Mouse (Mus musculus): Measurements from ENCODE around the gene Jmjd1c. TPM values are rescaled to one million over a fixed set of nuclear protein-coding genes. Genes with fewer than 3 reads are reported as not detected.

Jmjd1c gene
- total RNA-seq, 2 experiments from 2014 or later: 77.1 to 87.7 TPM

DNA sequence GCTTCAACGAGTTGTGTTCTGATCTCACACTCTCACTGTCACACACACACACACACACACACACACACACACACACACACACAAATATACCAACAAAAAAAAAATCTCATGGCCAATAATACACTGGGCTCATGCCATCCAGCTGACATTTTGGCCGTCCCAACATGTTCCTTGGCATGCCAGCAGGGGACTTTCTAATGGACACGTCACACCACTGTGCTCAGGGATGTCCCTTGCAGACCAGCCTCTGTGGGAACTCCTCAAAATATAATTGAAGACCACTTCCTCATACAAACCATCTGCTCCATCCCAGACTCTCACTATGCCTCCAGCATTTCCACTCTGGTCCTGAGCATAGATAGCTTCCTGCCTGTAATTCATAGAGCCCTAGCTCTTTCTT lies 29.5 kb upstream of the Jmjd1c start:
- no peak for DNase-seq (ENCODE audit: low spot score in 2 of 2)
- intact Hi-C loops (cut with DNase I): no loop called here

GRCm38 (mm10) chr10:67069013-67069412 lies 26.9 kb upstream of the Jmjd1c start:
- no peak for DNase-seq (ENCODE audit: low spot score in 2 of 2)
- intact Hi-C loops (cut with DNase I): no loop called here

DNA sequence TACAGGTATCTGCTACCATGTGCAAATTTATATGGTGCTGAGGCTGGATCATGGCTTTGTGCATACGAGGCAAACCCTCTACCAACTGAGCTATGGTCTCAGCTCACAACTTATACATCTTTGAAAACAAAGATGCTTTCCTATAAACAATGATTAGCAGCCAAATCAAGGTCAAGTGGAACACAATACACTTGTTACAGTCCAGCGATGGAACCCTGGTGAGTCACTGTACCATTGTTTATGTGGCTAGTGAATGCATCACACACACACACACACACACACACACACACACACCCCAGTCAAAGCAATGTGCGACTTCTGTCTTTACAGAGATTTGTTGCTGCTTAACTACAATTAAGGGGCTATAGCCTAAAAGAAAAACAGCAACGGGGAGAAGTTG lies 24.5 kb upstream of the Jmjd1c start:
- no peak for DNase-seq (ENCODE audit: low spot score in 2 of 2)
- intact Hi-C loops (cut with DNase I): loop anchor here (5.0 kb wide), 1 partner anchor 64 kb away; no protein-coding TSS in a partner anchor

DNA sequence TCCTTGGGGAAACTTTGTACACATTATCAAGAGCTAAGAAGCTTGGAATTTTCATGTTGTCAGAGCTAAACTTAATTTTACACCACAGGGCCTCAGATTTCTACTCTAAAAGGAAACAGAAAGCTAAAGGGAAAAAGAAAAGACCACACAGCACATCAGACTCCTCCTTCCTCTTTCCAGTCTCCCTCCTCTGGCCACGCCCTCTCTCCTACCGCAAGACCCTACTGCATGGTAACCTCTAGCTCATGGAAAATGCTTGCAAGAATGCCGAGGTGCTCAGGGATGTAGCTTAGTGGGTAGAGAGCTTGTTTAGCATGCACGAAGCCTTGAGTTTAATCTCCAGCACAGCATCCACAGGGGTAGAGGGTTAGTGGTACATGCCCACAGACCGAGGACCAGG lies 24.0 kb upstream of the Jmjd1c start:
- intact Hi-C loops (cut with DNase I): loop anchor here (5.0 kb wide), 1 partner anchor 65 kb away; no protein-coding TSS in a partner anchor

GRCm38 (mm10) chr10:67072600-67072999 lies 23.3 kb upstream of the Jmjd1c start:
- DNase-seq (ENCODE audit: low spot score in 2 of 2): no peak
- intact Hi-C loops (cut with DNase I): loop anchor here (5.0 kb wide), 1 partner anchor 65 kb away; no protein-coding TSS in a partner anchor

More for the DNA sequence above, 24.0 kb upstream of the Jmjd1c start:
- DNase-seq (ENCODE audit: low spot score in 2 of 2): no peak

DNA sequence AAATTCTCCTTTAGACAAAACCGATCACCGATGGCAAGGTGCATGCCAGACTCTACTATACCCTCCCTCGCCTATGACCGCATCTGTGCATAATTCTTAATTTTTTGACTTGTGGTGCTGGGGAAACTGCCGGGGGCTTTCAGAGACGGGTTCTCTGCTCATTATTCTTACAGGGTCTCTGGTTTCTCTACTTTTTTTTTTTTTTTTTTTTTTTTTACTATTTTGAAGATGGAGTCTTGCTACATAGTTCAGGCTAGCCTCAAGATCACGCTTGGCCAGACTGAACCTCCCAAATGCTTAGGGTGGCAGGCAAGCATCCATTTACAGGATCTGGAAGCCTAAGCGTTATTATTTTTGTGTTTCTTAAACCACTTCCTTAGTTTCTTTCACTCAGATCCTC lies 22.3 kb upstream of the Jmjd1c start:
- intact Hi-C loops (cut with DNase I): loop anchor here (5.0 kb wide), 1 partner anchor 66 kb away; no protein-coding TSS in a partner anchor

GRCm38 (mm10) chr10:67075931-67076878 lies 19.7 kb upstream of the Jmjd1c start:
- intact Hi-C loops (cut with DNase I): loop anchor here (1.0 kb wide), 1 partner anchor 20 kb away; the partner anchor contains the start of genes Jmjd1c and Reep3
- peak; percentile 48 to 86 for DNase-seq (ENCODE audit: low spot score in 2 of 2)

More for the DNA sequence above, 22.3 kb upstream of the Jmjd1c start:
- DNase-seq (ENCODE audit: low spot score in 2 of 2): no peak

DNA sequence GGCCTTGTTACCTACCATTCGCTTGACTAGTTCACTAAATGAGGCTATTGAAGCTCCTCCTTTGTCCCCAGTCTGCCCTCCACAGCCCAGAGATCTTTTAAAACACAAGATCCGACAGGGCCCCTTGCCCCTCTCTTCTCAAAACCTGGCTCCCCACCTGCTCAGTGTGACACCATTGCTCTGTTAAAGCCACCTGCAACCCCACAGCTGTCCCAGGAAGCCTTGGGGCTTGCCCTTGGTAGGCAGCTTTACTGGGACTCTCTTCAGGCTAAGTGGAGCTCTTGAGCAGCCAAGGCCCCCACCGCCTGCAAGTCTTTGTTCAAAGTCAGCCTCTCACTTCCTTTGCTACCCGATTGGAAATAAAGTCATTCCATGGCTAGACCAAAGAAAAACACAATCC lies 16.9 kb upstream of the Jmjd1c start:
- no peak for DNase-seq (ENCODE audit: low spot score in 2 of 2)
- intact Hi-C loops (cut with DNase I): no loop called here

DNA sequence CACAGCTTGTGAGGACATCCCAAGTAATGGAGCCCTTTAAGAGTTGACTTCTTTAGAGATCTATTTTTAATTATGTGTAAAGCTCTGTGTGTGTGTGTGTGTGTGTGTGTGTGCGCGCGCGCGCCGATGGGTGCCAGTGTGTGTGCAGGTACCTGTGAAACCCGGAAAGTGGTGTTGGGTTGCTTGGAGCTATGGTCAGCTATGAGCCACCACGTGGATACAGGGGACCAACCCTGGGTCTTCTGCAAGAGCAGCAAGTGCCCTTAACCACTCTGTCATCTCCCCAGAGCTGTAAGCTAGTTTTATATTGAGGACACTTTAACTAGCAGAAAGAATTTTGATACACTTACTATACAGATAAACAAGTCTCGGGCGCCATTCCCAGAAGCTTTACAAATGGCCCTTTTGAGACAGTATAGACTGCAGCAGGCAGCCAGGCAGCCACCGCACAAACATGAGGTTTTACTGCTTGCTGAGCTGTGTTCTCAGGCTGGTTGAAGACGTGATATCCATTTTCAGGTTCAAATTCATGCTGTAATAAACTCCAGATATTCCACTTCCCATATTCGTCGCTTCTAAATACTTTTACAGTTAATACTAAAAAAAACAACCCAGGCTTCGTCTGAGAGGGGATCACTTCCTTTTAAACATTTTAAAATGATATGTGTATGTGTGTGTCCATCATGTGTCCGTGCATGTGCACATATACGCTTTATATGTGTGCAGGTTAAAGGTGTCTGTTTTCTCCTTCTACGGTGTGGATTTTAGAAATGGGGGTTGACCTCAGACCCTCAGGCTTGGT lies 14.5 kb upstream of the Jmjd1c start:
- intact Hi-C loops (cut with DNase I): no loop called here
- no peak for DNase-seq (ENCODE audit: low spot score in 2 of 2)

DNA sequence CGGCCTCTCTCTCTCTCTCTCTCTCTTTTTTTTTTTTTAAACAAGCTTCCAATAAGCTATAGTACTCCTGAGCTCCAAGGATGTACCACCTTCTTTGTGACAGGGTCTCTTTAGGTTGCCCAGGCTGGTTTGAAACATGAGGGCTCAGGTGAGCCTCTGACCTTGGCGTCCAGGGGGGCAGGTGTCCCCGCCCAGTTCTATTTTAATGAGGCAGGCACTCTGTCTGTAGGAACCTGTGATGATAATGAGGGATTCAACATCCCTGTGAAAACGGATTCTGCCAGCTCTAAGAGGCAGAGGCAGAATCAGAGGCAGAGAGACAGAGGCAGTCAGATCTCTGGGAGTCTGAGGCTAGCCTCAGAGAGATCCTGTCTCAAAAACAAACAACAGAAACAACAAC lies 13.4 kb upstream of the Jmjd1c start:
- intact Hi-C loops (cut with DNase I): no loop called here
- no peak for DNase-seq (ENCODE audit: low spot score in 2 of 2)

- no peak for DNase-seq (ENCODE audit: low spot score in 2 of 2)
- intact Hi-C loops (cut with DNase I): no loop called here
Observed at GRCm38 (mm10) chr10:67083446-67084166, 12.3 kb upstream of the Jmjd1c start.

- intact Hi-C loops (cut with DNase I): no loop called here
- no peak for DNase-seq (ENCODE audit: low spot score in 2 of 2)
Observed at GRCm38 (mm10) chr10:67085124-67085523, 10.8 kb upstream of the Jmjd1c start.

- no peak for DNase-seq (ENCODE audit: low spot score in 2 of 2)
- intact Hi-C loops (cut with DNase I): no loop called here
Observed at GRCm38 (mm10) chr10:67085916-67086315, 10.0 kb upstream of the Jmjd1c start.

DNA sequence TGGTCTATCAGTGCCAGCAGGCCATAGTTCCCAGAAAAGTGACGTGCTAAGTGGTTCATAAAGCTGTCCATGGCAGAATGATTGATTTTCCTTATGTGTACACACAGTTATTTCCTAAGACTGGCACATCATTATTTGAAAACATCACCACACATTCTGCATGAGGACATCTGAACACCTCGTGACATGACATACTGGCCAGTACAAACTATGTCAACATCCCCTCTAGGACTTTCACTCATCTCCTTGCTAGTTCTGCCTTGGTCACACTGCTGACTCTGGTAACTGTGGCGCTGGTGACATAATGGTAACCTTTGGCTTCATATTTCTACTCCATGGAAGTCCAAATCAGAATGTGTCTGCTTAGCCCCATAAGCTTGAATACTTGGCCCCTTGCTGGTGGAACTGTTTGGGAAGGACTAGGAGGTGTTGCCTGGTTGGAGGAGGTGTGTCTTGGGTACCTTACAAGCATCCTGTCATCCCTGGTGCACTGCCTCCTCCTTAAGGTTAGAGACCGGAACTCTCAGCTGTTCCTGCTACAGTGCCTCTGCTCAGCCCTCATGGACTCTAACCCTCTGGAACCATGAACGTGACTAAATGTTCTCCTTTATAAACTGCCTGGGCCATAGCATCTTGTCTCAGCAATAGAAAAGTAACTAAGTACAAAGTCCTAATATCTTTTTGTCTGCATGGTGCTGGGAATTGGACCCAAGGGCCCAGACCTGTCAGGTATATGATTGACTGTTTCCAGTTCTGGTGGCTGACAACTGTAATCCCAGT lies 8.3 kb upstream of the Jmjd1c start:
- intact Hi-C loops (cut with DNase I): no loop called here
- no peak for DNase-seq (ENCODE audit: low spot score in 2 of 2)

DNA sequence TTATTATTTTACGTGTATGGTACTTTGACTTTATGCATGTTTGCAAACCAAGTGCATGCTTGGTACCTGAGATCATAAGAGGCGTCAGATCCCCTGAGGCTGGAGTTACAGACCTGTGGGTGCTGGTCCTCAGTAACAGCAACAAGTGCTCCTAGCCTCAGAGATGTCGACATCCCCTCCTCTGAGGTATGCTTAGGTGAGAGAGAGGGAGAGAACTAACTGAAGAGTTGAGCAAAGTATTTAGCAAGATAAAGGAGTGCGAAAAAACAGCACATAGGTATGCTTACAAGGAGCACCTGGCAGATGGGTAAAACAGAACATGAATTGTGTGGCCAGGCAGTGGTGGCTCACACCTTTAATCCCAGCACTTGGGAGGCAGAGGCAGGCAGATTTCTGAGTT lies 5.3 kb upstream of the Jmjd1c start:
- intact Hi-C loops (cut with DNase I): no loop called here
- no peak for DNase-seq (ENCODE audit: low spot score in 2 of 2)

DNA sequence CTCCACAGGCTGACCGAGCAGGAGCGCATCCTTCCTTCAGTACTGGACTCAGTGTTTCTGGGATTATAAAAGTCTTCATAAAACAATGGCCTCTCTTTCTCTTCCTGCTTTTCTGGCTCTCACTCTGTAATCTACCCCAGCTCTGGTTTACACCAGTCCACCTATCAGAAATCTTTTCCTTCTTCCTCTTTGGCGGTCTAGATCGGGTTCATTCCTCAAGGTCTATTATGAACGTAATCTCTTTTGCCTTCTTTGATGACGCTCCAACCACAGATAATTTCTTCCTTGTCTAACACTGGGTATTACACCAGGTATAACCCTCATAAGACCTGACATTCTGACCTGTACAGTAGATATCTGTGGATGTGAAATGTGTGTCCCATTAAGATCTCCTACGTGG lies 1.0 kb upstream of the Jmjd1c start:
- intact Hi-C loops (cut with DNase I): loop anchor here (5.0 kb wide), 1 partner anchor 92 kb away; no protein-coding TSS in a partner anchor
- DNase-seq (ENCODE audit: low spot score in 2 of 2): no peak

- intact Hi-C loops (cut with DNase I): loop anchor here (1.0 to 5.0 kb wide), 6 partner anchors 21 to 188 kb away; no protein-coding TSS in a partner anchor
- DNase-seq (ENCODE audit: low spot score in 2 of 2): peak; percentile 61 to 63
Observed at GRCm38 (mm10) chr10:67096621-67097436, 904 bp downstream of the Jmjd1c start, which contains the start of gene Reep3. Gene Reep3 (minus strand): TSS chr10:67096945.

All from left cerebral cortex, postnatal 25 days (tissue).